Mouse (Mus musculus): ENCODE data around the gene Tagln. TPM values are rescaled to one million over a fixed set of nuclear protein-coding genes. Genes with fewer than 3 reads are reported as not detected.

Tagln gene
- total and polyA plus RNA-seq, 3 experiments, result 0.59 to 2.3 TPM; not detected in 1

GRCm38 (mm10) chr9:45942916-45943315 lies 7.1 kb upstream of the Tagln start:
- no peaks in the 10 kb centered on the region for H3K9me3 ChIP-seq (replicated peaks; ENCODE audit: low read length)
- no peak overlapping the region for H3K9ac ChIP-seq (ENCODE audit: insufficient read depth, low read depth)
- H3K27ac ChIP-seq (ENCODE audit: insufficient read depth, low read depth), result no peak overlapping the region
- no peaks in the 10 kb centered on the region for H3K27me3 ChIP-seq (replicated peaks)
- in situ Hi-C loops (cut with MboI; ENCODE audit: low pct_ligation_motif_present, low pct_unique_long_range_greater_than_20kb, low sequenced_read_pairs), result no loop called here
- H3K4me2 ChIP-seq (ENCODE audit: insufficient read depth, low read depth, poor library complexity, severe bottlenecking), result no peak overlapping the region
- no peak for DNase-seq (ENCODE audit: extremely low read depth)
- H3K79me2 ChIP-seq (replicated peaks; ENCODE audit: control insufficient read depth, extremely low read depth, insufficient read depth, poor library complexity, severe bottlenecking), result no peaks in the 10 kb centered on the region
- peaks cover 0 to 62% of the 10 kb centered on the region in 2 experiments; a peak in 2 of 4 replicates for H3K4me1 ChIP-seq (ENCODE audit: control insufficient read depth in 1 of 2, insufficient read depth in 2 of 2)
- H3K4me3 ChIP-seq (replicated peaks in 1 of 3; ENCODE audit: low read depth in 2 of 3, low read length in 2 of 3, poor library complexity in 1 of 3), result no peak overlapping the region
- H3K36me3 ChIP-seq (replicated peaks in 1 of 2; ENCODE audit: control insufficient read depth in 1 of 2, insufficient read depth in 1 of 2, low read length in 1 of 2), result peaks cover 88 to 96% of the 10 kb centered on the region in 2 experiments
- TF ChIP-seq ELF1 (IDR thresholded peaks at IDR 0.05; ENCODE audit: low read depth, low read length) (no peak), JUN (IDR thresholded peaks at IDR 0.05; ENCODE audit: insufficient read depth, low read depth, low read length) (no peak), E2F4 (IDR thresholded peaks at IDR 0.05; ENCODE audit: insufficient replicate concordance, low read depth, low read length) (no peak), POLR2AphosphoS2 (IDR thresholded peaks at IDR 0.05; ENCODE audit: low read depth, low read length) (no peak), USF1 (IDR thresholded peaks at IDR 0.05; ENCODE audit: low read depth, low read length) (no peak), NELFE (IDR thresholded peaks at IDR 0.05; ENCODE audit: low read depth, low read length) (no peak), ZC3H11A (IDR thresholded peaks at IDR 0.05; ENCODE audit: low read depth, low read length) (no peak), MAX (IDR thresholded peaks at IDR 0.05; ENCODE audit: low read length) (no peak), GABPA (IDR thresholded peaks at IDR 0.05; ENCODE audit: insufficient replicate concordance, low read depth, low read length) (no peak), IRF4 (IDR thresholded peaks at IDR 0.05; ENCODE audit: low read depth, low read length) (no peak), MAFK (IDR thresholded peaks at IDR 0.05; ENCODE audit: insufficient replicate concordance, low read length) (no peak), TBP (conservative IDR thresholded peaks at IDR 0.05; ENCODE audit: low read depth, low read length) (no peak)
- dilution Hi-C loops (cut with MboI; ENCODE audit: extremely low pct_ligation_motif_present, extremely low pct_unique_long_range_greater_than_20kb, low sequenced_read_pairs), result no loop called here

GRCm38 (mm10) chr9:45942464-45942863 lies 6.6 kb upstream of the Tagln start:
- no peaks in the 10 kb centered on the region for H3K9me3 ChIP-seq (replicated peaks; ENCODE audit: low read length)
- no peaks in the 10 kb centered on the region for H3K27me3 ChIP-seq (replicated peaks)
- no peaks in the 10 kb centered on the region for H3K79me2 ChIP-seq (replicated peaks; ENCODE audit: control insufficient read depth, extremely low read depth, insufficient read depth, poor library complexity, severe bottlenecking)
- no peak overlapping the region for H3K27ac ChIP-seq (ENCODE audit: insufficient read depth, low read depth)
- in situ Hi-C loops (cut with MboI; ENCODE audit: low pct_ligation_motif_present, low pct_unique_long_range_greater_than_20kb, low sequenced_read_pairs) (no loop called here), dilution Hi-C loops (cut with MboI; ENCODE audit: extremely low pct_ligation_motif_present, extremely low pct_unique_long_range_greater_than_20kb, low sequenced_read_pairs) (no loop called here)
- H3K4me1 ChIP-seq (ENCODE audit: control insufficient read depth in 1 of 2, insufficient read depth in 2 of 2), result peaks cover 0 to 62% of the 10 kb centered on the region in 2 experiments; a peak in 2 of 4 replicates
- H3K4me2 ChIP-seq (ENCODE audit: insufficient read depth, low read depth, poor library complexity, severe bottlenecking), result no peak overlapping the region
- H3K9ac ChIP-seq (ENCODE audit: insufficient read depth, low read depth), result no peak overlapping the region
- DNase-seq (ENCODE audit: extremely low read depth), result no peak
- TF ChIP-seq USF2 (conservative IDR thresholded peaks at IDR 0.05; ENCODE audit: low read depth, low read length) (no peak), ZC3H11A (IDR thresholded peaks at IDR 0.05; ENCODE audit: low read depth, low read length) (no peak), POLR2AphosphoS2 (IDR thresholded peaks at IDR 0.05; ENCODE audit: low read depth, low read length) (no peak), EP300 (IDR thresholded peaks at IDR 0.05; ENCODE audit: low read length) (no peak), IRF4 (IDR thresholded peaks at IDR 0.05; ENCODE audit: low read depth, low read length) (no peak)
- no peak overlapping the region for H3K4me3 ChIP-seq (replicated peaks in 1 of 3; ENCODE audit: low read depth in 2 of 3, low read length in 2 of 3, poor library complexity in 1 of 3)
- H3K36me3 ChIP-seq (replicated peaks in 1 of 2; ENCODE audit: control insufficient read depth in 1 of 2, insufficient read depth in 1 of 2, low read length in 1 of 2), result peaks cover 85 to 96% of the 10 kb centered on the region in 2 experiments
